ENCODE assay signal across 9 mouse cellular contexts in the genomic region with DNA sequence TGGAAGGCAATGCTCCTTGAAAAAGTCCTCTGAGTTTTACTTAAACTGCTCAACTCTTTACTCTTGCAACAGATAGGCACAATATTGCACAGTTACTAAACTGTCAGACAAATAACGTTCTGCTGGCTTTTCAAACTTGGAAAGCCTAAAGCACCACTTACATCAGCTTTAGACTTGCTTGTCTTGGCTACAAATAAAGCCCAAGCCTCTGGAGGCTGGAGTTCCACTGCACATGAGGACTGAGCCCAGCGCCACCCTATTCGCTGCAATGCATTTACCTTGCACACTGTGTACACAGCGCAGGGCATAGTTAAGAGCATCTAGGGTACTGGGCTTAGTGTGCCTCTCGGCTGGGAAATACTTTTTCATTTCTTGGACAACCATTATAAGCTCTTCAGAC. TPM values are rescaled to one million over a fixed set of nuclear protein-coding genes. Genes with fewer than 3 reads are reported as not detected.
DNase-seq lines count a peak whose midpoint lies in the region; ATAC-seq lines count a peak whose summit lies in the region.
"Had no signal": no experiment of that assay in that cellular context is flagged by ENCODE, and none has a peak within 500 bp of the region (broad histone marks: within the 10 kb centered on the region; RNA-seq: fewer than 3 reads in every experiment).

No protein-coding gene starts in this region.

- intact Hi-C loops in heart, postnatal 36 days (cut with DNase I), result no loop called here

- H3K4me2 ChIP-seq in embryonic facial prominence, embryonic 14.5 days (ENCODE audit: low read depth, low read length), result peak overlapping the region; percentile 98
- H3K4me2 ChIP-seq in limb, embryonic 11.5 days (ENCODE audit: low read depth, severe bottlenecking), result peak overlapping the region; percentile 96; the same call in 1 of the 2 replicates
- peak overlapping the region; percentile 97 for H3K4me2 ChIP-seq in midbrain, embryonic 12.5 days (replicated peaks)

- peak overlapping the region; percentile 70 for H3K9ac ChIP-seq in embryonic facial prominence, embryonic 14.5 days (ENCODE audit: low read depth, low read length)
- H3K9ac ChIP-seq in limb, embryonic 11.5 days (ENCODE audit: low read length), result peak overlapping the region; percentile 70; the same call in 1 of the 2 replicates
- H3K9ac ChIP-seq in midbrain, embryonic 12.5 days (replicated peaks), result no peak overlapping the region

- no peak overlapping the region for H3K27ac ChIP-seq in embryonic facial prominence, embryonic 14.5 days (replicated peaks; ENCODE audit: low read depth, low read length)
- H3K27ac ChIP-seq in limb, embryonic 11.5 days (replicated peaks; ENCODE audit: low read depth, low read length), result no peak overlapping the region
- H3K27ac ChIP-seq in midbrain, embryonic 12.5 days (replicated peaks), result no peak overlapping the region

- 45% methylated on average over 5 of the region's 5 CpGs for WGBS in embryonic facial prominence, embryonic 14.5 days
- 54% methylated on average over 5 of the region's 5 CpGs for WGBS in limb, embryonic 11.5 days
- WGBS in midbrain, embryonic 12.5 days, result 46% methylated on average over 5 of the region's 5 CpGs

- no peaks in the 10 kb centered on the region for H3K9me3 ChIP-seq in embryonic facial prominence, embryonic 14.5 days (ENCODE audit: control insufficient read depth, low read length)
- no peaks in the 10 kb centered on the region for H3K9me3 ChIP-seq in limb, embryonic 11.5 days (ENCODE audit: control insufficient read depth, low read length)
- H3K9me3 ChIP-seq in midbrain, embryonic 12.5 days, result no peaks in the 10 kb centered on the region

- H3K36me3 ChIP-seq in embryonic facial prominence, embryonic 14.5 days (ENCODE audit: control insufficient read depth, insufficient read depth, low read length), result 0 out of 2 replicates have a peak, but pooled peaks cover 7% of the 10 kb centered on the region
- no peaks in the 10 kb centered on the region; the same call in 1 of the 2 replicates for H3K36me3 ChIP-seq in limb, embryonic 11.5 days (ENCODE audit: control insufficient read depth, insufficient read depth, low read length)
- H3K36me3 ChIP-seq in midbrain, embryonic 12.5 days, result peaks cover 11% of the 10 kb centered on the region

- H3K4me3 ChIP-seq in embryonic facial prominence, embryonic 14.5 days (ENCODE audit: low read depth, low read length), result peak overlapping the region; percentile 62
- peak overlapping the region; percentile 47 for H3K4me3 ChIP-seq in limb, embryonic 11.5 days (ENCODE audit: low read depth, low read length)
- H3K4me3 ChIP-seq in midbrain, embryonic 12.5 days, result no peak overlapping the region

- ATAC-seq in embryonic facial prominence, embryonic 14.5 days (ENCODE audit: low read depth), result no peak
- no peak for ATAC-seq in limb, embryonic 11.5 days (ENCODE audit: insufficient number of reproducible peaks, low FRiP score, low TSS enrichment, low read depth)
- no peak for ATAC-seq in midbrain, embryonic 12.5 days (ENCODE audit: low FRiP score, low read depth)
- no peak for ATAC-seq in monocyte, adult 5-6 weeks (replicated peaks; ENCODE audit: insufficient number of reproducible peaks, low FRiP score, low TSS enrichment, poor library complexity, severe bottlenecking)

- DNase-seq in gastrocnemius, adult 18-20 months (ENCODE audit: low spot score), result peak; percentile 24
- DNase-seq in gastrocnemius, postnatal 10 days, result no peak
- DNase-seq in embryonic facial prominence, embryonic 14.5 days (ENCODE audit: low spot score), result no peak
- peak; percentile 38 to 49 for DNase-seq in heart, postnatal 36 days
- DNase-seq in limb, embryonic 11.5 days (ENCODE audit: low spot score), result no peak
- DNase-seq in MN1 (ENCODE audit: low spot score), result no peak

- H3K27me3 ChIP-seq in embryonic facial prominence, embryonic 14.5 days (replicated peaks; ENCODE audit: control insufficient read depth, insufficient read depth, low read length), result no peaks in the 10 kb centered on the region
- no peaks in the 10 kb centered on the region for H3K27me3 ChIP-seq in limb, embryonic 11.5 days (ENCODE audit: control insufficient read depth, insufficient read depth, low read length)
- H3K27me3 ChIP-seq in midbrain, embryonic 12.5 days, result peaks cover 12% of the 10 kb centered on the region

- H3K4me1 ChIP-seq in embryonic facial prominence, embryonic 14.5 days (ENCODE audit: control insufficient read depth, insufficient read depth, low read length), result no peaks in the 10 kb centered on the region
- H3K4me1 ChIP-seq in limb, embryonic 11.5 days (ENCODE audit: control insufficient read depth, insufficient read depth, low read length), result peaks cover 3% of the 10 kb centered on the region; the same call in 1 of the 2 replicates
- peaks cover 17% of the 10 kb centered on the region for H3K4me1 ChIP-seq in midbrain, embryonic 12.5 days

RNA-seq across cellular contexts. Expression of a gene that starts 1.2 kb away (rescaled TPM):
- total RNA-seq in gastrocnemius, adult 18-20 months (2021), result 1 to 10 TPM; 5.3 to 6.9 TPM
- 10 to 100 TPM; 15.5 to 17.0 TPM for total RNA-seq in gastrocnemius, postnatal 10 days (2021)
- polyA plus RNA-seq in embryonic facial prominence, embryonic 14.5 days (2014; fragmentation: Nextera tagmentation; extraction: Ambion mirVana), result 6.0 and 6.7 TPM in 2 replicates
- total RNA-seq in heart, postnatal 36 days (2021), result 10 to 100 TPM; 10.9 to 20.8 TPM
- polyA plus RNA-seq in limb, embryonic 11.5 days (2014; fragmentation: Nextera tagmentation; extraction: Ambion mirVana), result 6.7 and 7.5 TPM in 2 replicates
- 5.0 and 5.1 TPM in 2 replicates for polyA plus RNA-seq in midbrain, embryonic 12.5 days (2016; fragmentation: Nextera tagmentation; extraction: Ambion mirVana)
- 0.76 to 1.9 TPM (median 1.4 TPM) in 3 replicates for total RNA-seq in monocyte, adult 5-6 weeks (2017)

RNA-seq across cellular contexts. Expression of a gene that starts 14.5 kb away (rescaled TPM):
- 10 to 100 TPM; 48.0 to 49.0 TPM for total RNA-seq in gastrocnemius, adult 18-20 months (2021)
- 10 to 100 TPM; 62.2 to 65.4 TPM for total RNA-seq in gastrocnemius, postnatal 10 days (2021)
- polyA plus RNA-seq in embryonic facial prominence, embryonic 14.5 days (2014; fragmentation: Nextera tagmentation; extraction: Ambion mirVana), result 51.7 and 54.5 TPM in 2 replicates
- 10 to 100 TPM; 69.5 to 71.8 TPM for total RNA-seq in heart, postnatal 36 days (2021)
- 87.8 and 93.6 TPM in 2 replicates for polyA plus RNA-seq in limb, embryonic 11.5 days (2014; fragmentation: Nextera tagmentation; extraction: Ambion mirVana)
- polyA plus RNA-seq in midbrain, embryonic 12.5 days (2016; fragmentation: Nextera tagmentation; extraction: Ambion mirVana), result 79.3 and 88.8 TPM in 2 replicates
- 110 to 133 TPM (median 127 TPM) in 3 replicates for total RNA-seq in monocyte, adult 5-6 weeks (2017)

RNA-seq across cellular contexts. Expression of a gene that starts 46.1 kb away (rescaled TPM):
- not detected for total RNA-seq in gastrocnemius, adult 18-20 months (2021)
- total RNA-seq in gastrocnemius, postnatal 10 days (2021), result not detected
- not detected in 2 replicates for polyA plus RNA-seq in embryonic facial prominence, embryonic 14.5 days (2014; fragmentation: Nextera tagmentation; extraction: Ambion mirVana)
- total RNA-seq in heart, postnatal 36 days (2021), result not detected
- 0.21 TPM in 1 of 2 replicates, not detected in the other for polyA plus RNA-seq in limb, embryonic 11.5 days (2014; fragmentation: Nextera tagmentation; extraction: Ambion mirVana)
- 0.43 TPM in 1 of 2 replicates, not detected in the other for polyA plus RNA-seq in midbrain, embryonic 12.5 days (2016; fragmentation: Nextera tagmentation; extraction: Ambion mirVana)
- not detected in 3 replicates for total RNA-seq in monocyte, adult 5-6 weeks (2017)
- total RNA-seq: hematopoietic stem cell, adult 5-6 weeks had no signal

RNA-seq across cellular contexts. Expression of a gene that starts 46.4 kb away (rescaled TPM):
- not detected for total RNA-seq in gastrocnemius, adult 18-20 months (2021)
- total RNA-seq in gastrocnemius, postnatal 10 days (2021), result not detected
- not detected in 2 replicates for polyA plus RNA-seq in embryonic facial prominence, embryonic 14.5 days (2014; fragmentation: Nextera tagmentation; extraction: Ambion mirVana)
- total RNA-seq in heart, postnatal 36 days (2021), result not detected
- not detected in 2 replicates for polyA plus RNA-seq in limb, embryonic 11.5 days (2014; fragmentation: Nextera tagmentation; extraction: Ambion mirVana)
- polyA plus RNA-seq in midbrain, embryonic 12.5 days (2016; fragmentation: Nextera tagmentation; extraction: Ambion mirVana), result not detected in 2 replicates
- not detected in 3 replicates for total RNA-seq in monocyte, adult 5-6 weeks (2017)
- total RNA-seq: hematopoietic stem cell, adult 5-6 weeks had no signal

Comparison
In these comparisons a context has a peak if more than half of its experiments do, and no peak if none do; other contexts are left out.
1. DNase-seq: peak in gastrocnemius, adult 18-20 months (single experiment) and heart, postnatal 36 days (2 of 2); none in gastrocnemius, postnatal 10 days (single experiment), embryonic facial prominence, embryonic 14.5 days (single experiment), limb, embryonic 11.5 days (single experiment) and MN1 (single experiment).
2. Peak in every context shown above with its lines, with median percentiles within 50 percentile points of each other: H3K4me2 ChIP-seq.